Mouse (Mus musculus): ENCODE measurements around the gene Rnf215. TPM values are rescaled to one million over a fixed set of nuclear protein-coding genes. Genes with fewer than 3 reads are reported as not detected.

The Rnf215 gene
- polyA plus RNA-seq, 1 experiment from 2014 or later = 40.0 TPM

GRCm38 (mm10) chr11:4133450-4133849 lies 1.6 kb upstream of the Rnf215 start:
- no peaks in the 10 kb centered on the region for H3K27me3 ChIP-seq (replicated peaks)
- ATAC-seq (ENCODE audit: low FRiP score, low read depth) = no peak
- no peak overlapping the region for H3K4me2 ChIP-seq (replicated peaks)
- H3K4me3 ChIP-seq = no peak overlapping the region
- no peaks in the 10 kb centered on the region for H3K9me3 ChIP-seq
- H3K27ac ChIP-seq = no peak overlapping the region
- no peak overlapping the region for H3K9ac ChIP-seq
- 0 out of 2 replicates have a peak, but pooled peaks cover 13% of the 10 kb centered on the region for H3K36me3 ChIP-seq
- peaks cover 16% of the 10 kb centered on the region for H3K4me1 ChIP-seq
- WGBS = 63% methylated on average over 3 of the region's 3 CpGs

GRCm38 (mm10) chr11:4134400-4134799 lies 602 bp upstream of the Rnf215 start:
- Histone ChIP-seq H3K9ac (no peak overlapping the region), H3K4me3 (no peak overlapping the region), H3K36me3 (peaks cover 18% of the 10 kb centered on the region; the same call in 1 of the 2 replicates), H3K27me3 (replicated peaks) (no peaks in the 10 kb centered on the region), H3K9me3 (no peaks in the 10 kb centered on the region), H3K4me2 (replicated peaks) (no peak overlapping the region), H3K4me1 (peaks cover 16% of the 10 kb centered on the region), H3K27ac (no peak overlapping the region)
- 59% methylated on average over 6 of the region's 6 CpGs for WGBS
- ATAC-seq (ENCODE audit: low FRiP score, low read depth) = no peak

- peaks cover 61% of the 10 kb centered on the region for H3K36me3 ChIP-seq
- no peaks in the 10 kb centered on the region for H3K27me3 ChIP-seq (replicated peaks)
- ATAC-seq (ENCODE audit: low FRiP score, low read depth) = no peak
- no peak overlapping the region for H3K4me2 ChIP-seq (replicated peaks)
- 0 out of 2 replicates have a peak overlapping the region, but pooled peaks have one; percentile 3 for H3K9ac ChIP-seq
- no peak overlapping the region for H3K4me3 ChIP-seq
- H3K27ac ChIP-seq = no peak overlapping the region
- no peaks in the 10 kb centered on the region for H3K9me3 ChIP-seq
- WGBS = 45% methylated on average over 2 of the region's 2 CpGs
- peaks cover 16% of the 10 kb centered on the region for H3K4me1 ChIP-seq
These were observed 4.0 kb downstream of the Rnf215 start for GRCm38 (mm10) chr11:4138964-4139363.

- Histone ChIP-seq H3K9ac (no peak overlapping the region), H3K27ac (no peak overlapping the region), H3K4me2 (replicated peaks) (no peak overlapping the region), H3K9me3 (no peaks in the 10 kb centered on the region), H3K36me3 (peaks cover 68% of the 10 kb centered on the region), H3K4me3 (no peak overlapping the region), H3K4me1 (peaks cover 6% of the 10 kb centered on the region), H3K27me3 (replicated peaks) (no peaks in the 10 kb centered on the region)
- no peak for ATAC-seq (ENCODE audit: low FRiP score, low read depth)
These were observed 6.5 kb downstream of the Rnf215 start for GRCm38 (mm10) chr11:4141505-4141904.

GRCm38 (mm10) chr11:4142352-4142751 lies 7.3 kb downstream of the Rnf215 start:
- H3K4me3 ChIP-seq = no peak overlapping the region
- no peak for ATAC-seq (ENCODE audit: low FRiP score, low read depth)
- no peak overlapping the region for H3K27ac ChIP-seq
- peaks cover 59% of the 10 kb centered on the region for H3K36me3 ChIP-seq
- H3K4me1 ChIP-seq = no peaks in the 10 kb centered on the region
- no peaks in the 10 kb centered on the region for H3K27me3 ChIP-seq (replicated peaks)
- H3K9me3 ChIP-seq = no peaks in the 10 kb centered on the region
- 89% methylated on average over 4 of the region's 4 CpGs for WGBS
- H3K9ac ChIP-seq = no peak overlapping the region
- H3K4me2 ChIP-seq (replicated peaks) = no peak overlapping the region

GRCm38 (mm10) chr11:4143281-4144062 lies 8.5 kb downstream of the Rnf215 start:
- Histone ChIP-seq H3K36me3 (peaks cover 55% of the 10 kb centered on the region), H3K9me3 (no peaks in the 10 kb centered on the region), H3K4me1 (no peaks in the 10 kb centered on the region), H3K4me2 (replicated peaks) (no peak overlapping the region), H3K9ac (no peak overlapping the region), H3K27me3 (replicated peaks) (no peaks in the 10 kb centered on the region), H3K4me3 (no peak overlapping the region), H3K27ac (no peak overlapping the region)
- WGBS = 92% methylated on average over 21 of the region's 21 CpGs
- no peak for ATAC-seq (ENCODE audit: low FRiP score, low read depth)

GRCm38 (mm10) chr11:4146381-4146780 lies 11.4 kb downstream of the Rnf215 start:
- peaks cover 32% of the 10 kb centered on the region for H3K36me3 ChIP-seq
- 83% methylated on average over 6 of the region's 6 CpGs for WGBS
- H3K4me3 ChIP-seq = no peak overlapping the region
- no peak for ATAC-seq (ENCODE audit: low FRiP score, low read depth)
- no peaks in the 10 kb centered on the region for H3K4me1 ChIP-seq
- H3K9ac ChIP-seq = no peak overlapping the region
- H3K4me2 ChIP-seq (replicated peaks) = no peak overlapping the region
- H3K9me3 ChIP-seq = no peaks in the 10 kb centered on the region
- H3K27me3 ChIP-seq (replicated peaks) = no peaks in the 10 kb centered on the region
- no peak overlapping the region for H3K27ac ChIP-seq

- no peaks in the 10 kb centered on the region for H3K27me3 ChIP-seq (replicated peaks)
- no peak overlapping the region for H3K4me3 ChIP-seq
- H3K4me2 ChIP-seq (replicated peaks) = no peak overlapping the region
- H3K9ac ChIP-seq = no peak overlapping the region
- WGBS = 83% methylated on average over 10 of the region's 10 CpGs
- no peak for ATAC-seq (ENCODE audit: low FRiP score, low read depth)
- peaks cover 25% of the 10 kb centered on the region for H3K36me3 ChIP-seq
- no peaks in the 10 kb centered on the region for H3K4me1 ChIP-seq
- no peaks in the 10 kb centered on the region for H3K9me3 ChIP-seq
- no peak overlapping the region for H3K27ac ChIP-seq
These were observed 12.1 kb downstream of the Rnf215 start for GRCm38 (mm10) chr11:4147098-4147497.

- Histone ChIP-seq H3K36me3 (peaks cover 15% of the 10 kb centered on the region), H3K4me2 (replicated peaks) (no peak overlapping the region), H3K27me3 (replicated peaks) (no peaks in the 10 kb centered on the region), H3K27ac (no peak overlapping the region), H3K4me3 (no peak overlapping the region), H3K9ac (no peak overlapping the region), H3K4me1 (no peaks in the 10 kb centered on the region), H3K9me3 (no peaks in the 10 kb centered on the region)
- ATAC-seq (ENCODE audit: low FRiP score, low read depth) = no peak
- 90% methylated on average over 5 of the region's 5 CpGs for WGBS
These were observed 13.1 kb downstream of the Rnf215 start for GRCm38 (mm10) chr11:4148120-4148519.

- no peaks in the 10 kb centered on the region for H3K27me3 ChIP-seq (replicated peaks)
- peaks cover 9% of the 10 kb centered on the region; the same call in 1 of the 2 replicates for H3K36me3 ChIP-seq
- H3K27ac ChIP-seq = no peak overlapping the region
- H3K4me3 ChIP-seq = no peak overlapping the region
- no peak overlapping the region for H3K9ac ChIP-seq
- WGBS = 92% methylated on average over 9 of the region's 9 CpGs
- no peaks in the 10 kb centered on the region for H3K9me3 ChIP-seq
- no peaks in the 10 kb centered on the region for H3K4me1 ChIP-seq
- ATAC-seq (ENCODE audit: low FRiP score, low read depth) = no peak
- no peak overlapping the region for H3K4me2 ChIP-seq (replicated peaks)
These were observed 13.6 kb downstream of the Rnf215 start for GRCm38 (mm10) chr11:4148536-4149156.

- ATAC-seq (ENCODE audit: low FRiP score, low read depth) = no peak
- H3K36me3 ChIP-seq = no peaks in the 10 kb centered on the region; the same call in 1 of the 2 replicates
- H3K27me3 ChIP-seq (replicated peaks) = no peaks in the 10 kb centered on the region
- H3K9me3 ChIP-seq = no peaks in the 10 kb centered on the region
- no peak overlapping the region for H3K4me2 ChIP-seq (replicated peaks)
- H3K9ac ChIP-seq = no peak overlapping the region
- H3K4me1 ChIP-seq = no peaks in the 10 kb centered on the region
- H3K27ac ChIP-seq = no peak overlapping the region
- 88% methylated on average over 6 of the region's 6 CpGs for WGBS
- H3K4me3 ChIP-seq = no peak overlapping the region
These were observed 14.9 kb downstream of the Rnf215 start for GRCm38 (mm10) chr11:4149886-4150285.

GRCm38 (mm10) chr11:4153694-4154093 lies 18.7 kb downstream of the Rnf215 start:
- no peak for ATAC-seq (ENCODE audit: low FRiP score, low read depth)
- WGBS = 94% methylated on average over 7 of the region's 7 CpGs

More at GRCm38 (mm10) chr11:4153694-4154093, 18.7 kb downstream of the Rnf215 start:
- Histone ChIP-seq H3K27ac (no peak overlapping the region), H3K36me3 (no peaks in the 10 kb centered on the region), H3K9me3 (no peaks in the 10 kb centered on the region), H3K9ac (no peak overlapping the region), H3K4me1 (no peaks in the 10 kb centered on the region), H3K4me3 (no peak overlapping the region), H3K27me3 (replicated peaks) (no peaks in the 10 kb centered on the region), H3K4me2 (replicated peaks) (no peak overlapping the region)
